Mouse (Mus musculus) testis, adult 2 months (tissue): ENCODE data around the gene Rprd2.
"Not testable (repeated sequence)": the region's sequence is repeated elsewhere in the genome, so short reads cannot be mapped to it uniquely, and the experiment has no call there.

Experiments used
- CTCF ChIP-seq: fragments of 200-500 bp; IDR thresholded peaks from 2 replicates; pipeline ENCODE4 v1.5.1; 2012; ENCODE audit warnings: low read depth, mild to moderate bottlenecking, inconsistent platforms, low read length, moderate library complexity; ENCODE audit not compliant: control insufficient read depth, insufficient read depth, insufficient replicate concordance
- POLR2A ChIP-seq: fragments of 200-500 bp; IDR thresholded peaks from 2 replicates; pipeline ENCODE4 v1.6.1; 2012; ENCODE audit warnings: low read depth, mild to moderate bottlenecking, inconsistent platforms, low read length, moderate library complexity; ENCODE audit not compliant: control insufficient read depth

GRCm38 (mm10) chr3:95807630-95808029 is 11.0 kb downstream of the Rprd2 start:
- not testable (repeated sequence) for TF ChIP-seq CTCF, POLR2A
